ENCODE assay signal across 8 mouse cellular contexts in genomic region chr11:23256803-23257704, GRCm38 (mm10). TPM values are rescaled to one million over a fixed set of nuclear protein-coding genes. Genes with fewer than 3 reads are reported as not detected.
DNase-seq lines count a peak whose midpoint lies in the region; TF ChIP-seq lines count a peak whose summit lies in the region.

No protein-coding gene starts in this region.

- peaks cover 20% of the 10 kb centered on the region for H3K36me3 ChIP-seq in megakaryocyte, embryonic 14.5 days (replicated peaks; ENCODE audit: low read length)

- TF ChIP-seq POLR2A in cortical plate, adult 2 months (IDR thresholded peaks at IDR 0.05; ENCODE audit: extremely low read depth, insufficient read depth, low read length): 0 out of 2 replicates have a peak, but pooled peaks have one; percentile 9

- H3K27ac ChIP-seq in cortical plate, adult 2 months (ENCODE audit: insufficient read depth, low read length): peak overlapping the region; percentile 66

- DNase-seq in ZHBTc4 (ENCODE audit: low read depth, low spot score): peak; percentile 96
- peak; percentile 69 to 80 for DNase-seq in gastrocnemius, adult 8-10 months (ENCODE audit: low spot score in 2 of 2)
- peak; percentile 94 for DNase-seq in induced T-regulatory cell, adult 2 months (ENCODE audit: low read depth)
- DNase-seq in left cerebral cortex, adult 8-10 months (ENCODE audit: low spot score in 2 of 2): peak; percentile 51
- DNase-seq in right cerebral cortex, postnatal 10 days (ENCODE audit: low spot score in 2 of 2): peak; percentile 75 to 81
- peak; percentile 64 for DNase-seq in urinary bladder, postnatal 14 days (ENCODE audit: low spot score)

- H3K4me1 ChIP-seq in cortical plate, adult 2 months (ENCODE audit: control insufficient read depth, insufficient read depth, low read length): peaks cover 3% of the 10 kb centered on the region; the same call in 1 of the 2 replicates
- H3K4me1 ChIP-seq in megakaryocyte, embryonic 14.5 days: peaks cover 41% of the 10 kb centered on the region

- peak overlapping the region; percentile 91 for H3K4me3 ChIP-seq in cortical plate, adult 2 months (ENCODE audit: insufficient read depth, low read length)
- H3K4me3 ChIP-seq in megakaryocyte, embryonic 14.5 days (replicated peaks): peak overlapping the region; percentile 99

- H3K9me3 ChIP-seq in megakaryocyte, embryonic 14.5 days: no peaks in the 10 kb centered on the region

- H3K27me3 ChIP-seq in megakaryocyte, embryonic 14.5 days (replicated peaks): no peaks in the 10 kb centered on the region

- TF ChIP-seq CTCF in cortical plate, adult 2 months (IDR thresholded peaks at IDR 0.05; ENCODE audit: extremely low read depth, insufficient read depth, low read length): no peak

RNA-seq across cellular contexts. Expression of gene Xpo1, which starts 1.2 kb away (rescaled TPM):
- polyA plus RNA-seq in cortical plate, adult 2 months (2012; rRNA removed): 32.8 and 33.9 TPM in 2 replicates
- total RNA-seq in gastrocnemius, adult 8-10 months (2022): 10 to 100 TPM; 20.9 to 31.6 (median 24.3) TPM
- 10 to 100 TPM; 52.4 to 58.9 (median 57.1) TPM for total RNA-seq in left cerebral cortex, adult 8-10 months (2022)
- 3.2 and 4.6 TPM in 2 replicates for polyA plus RNA-seq in megakaryocyte, embryonic 14.5 days (2012; ENCODE audit: insufficient read depth, low replicate concordance)

RNA-seq across cellular contexts. Expression of gene Usp34, which starts 49.6 kb away (rescaled TPM):
- polyA plus RNA-seq in cortical plate, adult 2 months (2012; rRNA removed): 50.7 and 51.2 TPM in 2 replicates
- total RNA-seq in gastrocnemius, adult 8-10 months (2022): 10 to 100 TPM; 37.3 to 53.5 (median 43.3) TPM
- total RNA-seq in left cerebral cortex, adult 8-10 months (2022): 100 to 1,000 TPM in 2 of 4 experiments, 10 to 100 TPM in 2; 78.6 to 110 (median 94.6) TPM
- 0.81 TPM in 1 of 2 replicates, not detected in the other for polyA plus RNA-seq in megakaryocyte, embryonic 14.5 days (2012; ENCODE audit: insufficient read depth, low replicate concordance)

Comparison
In these comparisons a context has a peak if more than half of its experiments do, and no peak if none do; other contexts are left out.
1. Peak in every context shown above with its lines: DNase-seq, H3K4me3 ChIP-seq and H3K27ac ChIP-seq.